Mouse (Mus musculus) neural tube, embryonic 12.5 days (tissue): ENCODE measurements at regions not wholly inside any gene's neighbourhood (a gene's known extent, or its start where the extent isn't known, plus 50 kb on each side); places are given as distances from the start of the nearest gene placed in this dataset.

Experiments used
- ATAC-seq: fragments of 200-750 bp; cut with Nextera tagmentation; 2 replicates; pipeline ENCODE4 v1.8.0; 2017; ENCODE audit warnings: low read depth, mild to moderate bottlenecking, moderate TSS enrichment, moderate library complexity; ENCODE audit not compliant: low FRiP score
- H3K27ac ChIP-seq: fragments of 300-500 bp; sonication (generic); 2 replicates; pipeline ENCODE4 v1.5.1; 2016
- H3K27me3 ChIP-seq: fragments of 300-500 bp; sonication (generic); replicated peaks from 2 replicates; pipeline ENCODE4 v1.6.1; 2016; ENCODE audit warnings: mild to moderate bottlenecking
- H3K36me3 ChIP-seq: fragments of 300-500 bp; sonication (generic); 2 replicates; pipeline ENCODE4 v1.6.1; 2016; ENCODE audit warnings: mild to moderate bottlenecking
- H3K4me1 ChIP-seq: fragments of 300-500 bp; sonication (generic); 2 replicates; pipeline ENCODE4 v1.6.1; 2016
- H3K4me2 ChIP-seq: fragments of 300-500 bp; sonication (generic); replicated peaks from 2 replicates; pipeline ENCODE4 v1.6.1; 2016; ENCODE audit warnings: mild to moderate bottlenecking
- H3K4me3 ChIP-seq: fragments of 300-500 bp; sonication (generic); 2 replicates; pipeline ENCODE4 v1.5.1; 2016
- H3K9ac ChIP-seq: fragments of 300-500 bp; sonication (generic); 2 replicates; pipeline ENCODE4 v1.6.1; 2016; ENCODE audit warnings: mild to moderate bottlenecking
- H3K9me3 ChIP-seq: fragments of 300-500 bp; sonication (generic); 2 replicates; pipeline ENCODE4 v1.6.1; 2016; ENCODE audit warnings: mild to moderate bottlenecking
- WGBS: fragments of 180-500 bp; shearing (Covaris S2); methylation state at CpG from one replicate; pipeline ENCODE4 v1.1.7; 2016; 5-methylcytosine and 5-hydroxymethylcytosine counted together

DNA sequence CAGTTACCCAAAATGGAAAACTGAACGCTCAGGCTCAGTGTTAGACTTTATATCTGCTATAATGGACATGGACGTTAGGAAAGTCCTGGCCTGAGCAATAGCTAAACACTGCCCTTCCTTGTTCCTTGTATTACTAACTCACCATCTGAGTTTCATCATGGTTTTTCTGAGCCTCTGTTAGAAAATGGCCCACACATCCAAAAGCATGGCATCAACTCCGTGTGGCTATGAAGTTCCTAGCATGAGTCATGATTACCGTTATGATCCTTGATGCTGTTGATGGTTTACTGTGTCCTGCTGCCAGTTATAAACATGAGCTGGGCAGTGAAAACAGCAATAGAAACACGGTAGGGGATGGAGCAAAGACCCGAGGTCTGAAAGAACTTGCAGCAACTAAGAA, 318.4 kb upstream of the Tenm4 start:
- Histone ChIP-seq H3K4me3 (no peak overlapping the region), H3K36me3 (no peaks in the 10 kb centered on the region), H3K4me1 (no peaks in the 10 kb centered on the region), H3K27ac (no peak overlapping the region), H3K9ac (no peak overlapping the region), H3K9me3 (no peaks in the 10 kb centered on the region), H3K4me2 (no peak overlapping the region), H3K27me3 (no peaks in the 10 kb centered on the region)
- no peak for ATAC-seq
- WGBS = 79% methylated on average over 6 of the region's 6 CpGs

DNA sequence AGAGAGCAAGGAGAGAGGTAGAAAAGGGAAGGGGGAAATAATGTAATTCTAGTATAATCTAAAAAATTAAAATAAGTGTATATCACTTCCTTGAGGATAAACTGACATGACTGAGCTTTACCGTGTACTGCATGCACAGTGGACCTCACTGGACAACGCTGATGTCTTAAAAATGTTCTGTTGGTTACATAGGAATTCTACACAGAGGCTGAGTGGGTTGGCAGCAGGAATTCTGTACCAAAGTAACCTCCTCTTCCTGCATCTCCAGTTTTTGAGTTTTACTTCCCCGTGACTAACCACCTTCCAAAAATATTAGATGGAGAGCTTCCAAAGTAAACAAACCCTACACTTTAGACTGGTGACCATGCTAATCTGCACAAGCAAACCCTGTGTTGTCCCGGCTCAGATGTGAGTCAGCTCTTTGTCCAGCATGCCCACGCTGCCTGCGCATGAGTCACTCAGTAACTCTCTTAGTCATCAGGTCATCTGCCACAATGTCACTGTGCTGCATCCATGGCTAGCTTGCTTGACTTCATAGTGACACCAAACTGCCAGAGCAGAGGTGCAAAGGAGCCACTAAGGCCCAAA, 317.7 kb upstream of the Tenm4 start:
- Histone ChIP-seq H3K4me3 (no peak overlapping the region), H3K4me1 (no peaks in the 10 kb centered on the region), H3K36me3 (no peaks in the 10 kb centered on the region), H3K9me3 (no peaks in the 10 kb centered on the region), H3K27me3 (no peaks in the 10 kb centered on the region), H3K9ac (no peak overlapping the region), H3K27ac (no peak overlapping the region), H3K4me2 (no peak overlapping the region)
- 89% methylated on average over 6 of the region's 6 CpGs for WGBS
- no peak for ATAC-seq

DNA sequence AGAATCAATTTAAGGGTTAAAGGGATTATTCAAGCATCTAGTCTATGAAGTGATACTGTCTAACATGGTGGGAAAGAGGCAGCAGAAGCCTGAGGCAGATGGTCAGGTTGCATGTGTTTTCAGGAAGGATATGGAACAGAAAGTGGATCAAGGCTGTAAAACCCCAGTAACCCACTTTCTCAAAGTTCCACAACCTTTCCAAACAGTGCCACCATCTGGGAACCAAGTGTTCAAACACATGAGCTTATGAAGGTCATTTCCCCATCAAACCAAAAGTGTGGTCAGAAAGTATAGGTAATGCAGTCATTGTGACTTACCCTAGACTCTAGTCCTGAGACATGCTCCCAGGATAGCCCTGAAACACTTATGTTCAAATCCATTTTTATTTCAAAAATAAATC, 312.8 kb upstream of the Tenm4 start:
- ATAC-seq = no peak
- no peaks in the 10 kb centered on the region for H3K4me1 ChIP-seq

DNA sequence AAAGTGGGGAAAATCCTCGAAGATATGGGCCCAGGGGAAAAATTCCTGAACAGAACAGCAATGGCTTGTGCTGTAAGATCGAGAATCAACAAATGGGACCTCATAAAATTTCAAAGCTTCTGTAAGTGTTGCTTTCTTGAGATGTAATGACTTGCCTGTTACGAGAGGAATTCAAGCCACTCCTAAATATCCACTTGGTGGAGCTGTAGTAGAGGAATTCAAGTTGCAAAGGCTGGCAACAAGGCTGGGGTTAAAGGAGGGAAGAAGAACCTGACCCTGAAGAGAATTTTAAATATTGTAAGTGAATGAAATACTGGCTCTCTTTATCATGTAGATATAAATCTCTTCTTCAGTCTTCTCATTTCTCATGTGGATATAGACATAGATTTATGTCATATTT, 306.8 kb upstream of the Tenm4 start:
- Histone ChIP-seq H3K27me3 (no peaks in the 10 kb centered on the region), H3K9me3 (no peaks in the 10 kb centered on the region), H3K4me1 (no peaks in the 10 kb centered on the region), H3K4me2 (no peak overlapping the region), H3K4me3 (no peak overlapping the region), H3K9ac (no peak overlapping the region), H3K36me3 (no peaks in the 10 kb centered on the region), H3K27ac (no peak overlapping the region)
- ATAC-seq = no peak
- 42% methylated on average over 3 of the region's 3 CpGs for WGBS

More for the DNA sequence above, 312.8 kb upstream of the Tenm4 start:
- Histone ChIP-seq H3K36me3 (no peaks in the 10 kb centered on the region), H3K27ac (no peak overlapping the region), H3K9me3 (no peaks in the 10 kb centered on the region), H3K4me3 (no peak overlapping the region), H3K4me2 (no peak overlapping the region), H3K27me3 (no peaks in the 10 kb centered on the region), H3K9ac (no peak overlapping the region)

DNA sequence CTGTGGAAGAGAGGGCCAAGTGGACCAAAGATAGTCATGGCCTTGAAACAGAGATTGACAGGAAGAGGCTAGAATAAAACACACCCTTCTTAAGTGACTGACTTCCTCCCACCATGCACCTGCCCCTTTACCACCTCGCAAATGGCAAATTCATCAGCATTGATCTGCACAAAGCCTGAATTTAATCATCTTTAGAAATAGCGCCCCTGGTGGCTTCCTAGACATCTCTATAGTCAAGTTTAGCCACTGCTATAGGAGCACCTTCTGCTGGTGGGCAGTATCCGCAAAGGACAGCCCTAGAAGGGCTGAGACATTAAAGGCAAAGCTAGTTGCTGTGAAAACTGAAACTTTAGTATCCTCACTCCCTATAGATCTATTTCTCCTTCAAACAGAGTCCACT, 305.8 kb upstream of the Tenm4 start:
- Histone ChIP-seq H3K9ac (no peak overlapping the region), H3K36me3 (no peaks in the 10 kb centered on the region), H3K27me3 (no peaks in the 10 kb centered on the region), H3K27ac (no peak overlapping the region), H3K4me2 (no peak overlapping the region), H3K4me1 (no peaks in the 10 kb centered on the region), H3K4me3 (no peak overlapping the region), H3K9me3 (no peaks in the 10 kb centered on the region)
- 50% methylated on average over 3 of the region's 3 CpGs for WGBS
- ATAC-seq = no peak

DNA sequence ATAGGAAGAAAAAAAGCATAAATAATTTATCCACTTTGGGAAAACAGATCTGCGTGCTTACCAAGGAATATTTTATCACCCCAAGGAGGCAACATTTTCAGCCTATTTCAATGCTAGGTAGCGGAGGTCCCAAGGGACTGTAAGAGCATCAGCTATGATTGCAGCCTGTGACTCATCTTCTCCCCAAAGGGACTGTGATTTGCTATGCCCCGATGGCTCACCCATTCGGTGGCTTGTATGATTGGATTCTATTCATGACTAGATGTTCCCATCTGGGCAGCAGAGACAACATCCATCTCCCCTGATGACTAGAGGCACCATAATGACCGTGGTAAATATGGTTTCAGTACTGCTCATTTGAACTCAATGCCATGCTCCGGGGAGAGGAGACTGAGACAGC, 302.3 kb upstream of the Tenm4 start:
- H3K27me3 ChIP-seq = no peaks in the 10 kb centered on the region
- ATAC-seq = peak; percentile 61; the same call in 1 of the 2 replicates
- H3K4me1 ChIP-seq = no peaks in the 10 kb centered on the region
- H3K4me2 ChIP-seq = no peak overlapping the region
- H3K27ac ChIP-seq = no peak overlapping the region
- H3K9ac ChIP-seq = no peak overlapping the region
- 66% methylated on average over 6 of the region's 6 CpGs for WGBS
- H3K9me3 ChIP-seq = no peaks in the 10 kb centered on the region
- H3K4me3 ChIP-seq = no peak overlapping the region
- H3K36me3 ChIP-seq = no peaks in the 10 kb centered on the region

DNA sequence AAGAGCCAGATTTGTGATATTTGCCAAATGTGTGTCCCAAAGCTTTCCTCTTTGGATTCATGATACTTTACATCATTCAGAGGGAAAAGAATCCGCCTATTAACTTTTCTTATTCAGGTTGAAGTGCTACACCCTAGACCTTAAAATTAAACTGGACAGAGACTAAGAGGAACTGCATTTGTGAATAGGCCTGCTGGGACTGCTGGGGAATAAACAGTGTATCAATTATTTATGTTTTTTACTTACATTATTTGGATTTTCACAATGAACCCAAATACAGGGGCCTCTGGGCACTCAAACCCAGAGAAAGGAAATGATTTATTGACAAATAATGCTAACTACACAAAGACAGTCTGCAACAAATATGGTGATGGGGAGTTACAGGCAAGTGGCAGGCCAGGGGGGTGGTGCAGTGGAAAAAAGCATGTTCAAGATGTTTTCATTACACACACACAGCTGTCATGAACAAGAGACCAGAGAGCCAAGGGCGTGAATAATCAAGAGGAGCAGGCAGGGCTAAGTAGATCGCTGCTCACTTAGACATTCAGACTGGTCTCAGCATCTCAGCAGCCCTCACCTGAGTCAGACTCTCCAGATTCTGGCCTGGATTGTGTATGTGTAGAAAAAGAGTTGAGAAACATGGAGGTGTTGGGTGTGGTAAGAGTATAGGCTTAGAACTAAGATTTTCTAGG, 290.3 kb upstream of the Tenm4 start:
- peak; percentile 63 for ATAC-seq

DNA sequence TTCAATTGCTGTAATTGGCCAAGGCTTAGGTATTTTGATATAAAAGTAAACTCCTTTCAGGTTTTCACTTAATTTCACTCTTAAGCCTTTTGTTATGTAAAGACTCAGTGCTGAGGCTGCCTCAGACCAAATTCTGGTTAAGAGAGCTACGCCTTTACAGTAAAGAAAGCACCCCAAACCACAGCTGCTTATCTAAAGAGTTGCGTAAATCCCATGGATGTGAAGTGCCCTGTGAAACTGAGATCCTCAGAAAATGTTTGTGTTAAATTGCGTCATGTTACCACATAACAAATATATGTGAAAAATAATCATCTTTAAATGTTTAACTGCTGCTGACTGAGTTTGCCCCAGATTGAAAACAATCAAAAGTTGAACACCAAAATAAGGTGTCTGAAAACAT, 269.5 kb upstream of the Tenm4 start:
- Histone ChIP-seq H3K4me3 (no peak overlapping the region), H3K27me3 (no peaks in the 10 kb centered on the region), H3K36me3 (no peaks in the 10 kb centered on the region), H3K9ac (no peak overlapping the region), H3K4me2 (no peak overlapping the region), H3K9me3 (no peaks in the 10 kb centered on the region), H3K4me1 (no peaks in the 10 kb centered on the region), H3K27ac (no peak overlapping the region)
- 93% methylated on average over 3 of the region's 3 CpGs for WGBS
- no peak for ATAC-seq

More for the DNA sequence above, 290.3 kb upstream of the Tenm4 start:
- H3K4me2 ChIP-seq = no peak overlapping the region
- H3K27ac ChIP-seq = no peak overlapping the region
- WGBS = 65% methylated on average over 3 of the region's 3 CpGs
- no peaks in the 10 kb centered on the region for H3K36me3 ChIP-seq
- H3K4me1 ChIP-seq = no peaks in the 10 kb centered on the region
- H3K9ac ChIP-seq = no peak overlapping the region
- no peak overlapping the region for H3K4me3 ChIP-seq
- H3K27me3 ChIP-seq = no peaks in the 10 kb centered on the region
- H3K9me3 ChIP-seq = no peaks in the 10 kb centered on the region

DNA sequence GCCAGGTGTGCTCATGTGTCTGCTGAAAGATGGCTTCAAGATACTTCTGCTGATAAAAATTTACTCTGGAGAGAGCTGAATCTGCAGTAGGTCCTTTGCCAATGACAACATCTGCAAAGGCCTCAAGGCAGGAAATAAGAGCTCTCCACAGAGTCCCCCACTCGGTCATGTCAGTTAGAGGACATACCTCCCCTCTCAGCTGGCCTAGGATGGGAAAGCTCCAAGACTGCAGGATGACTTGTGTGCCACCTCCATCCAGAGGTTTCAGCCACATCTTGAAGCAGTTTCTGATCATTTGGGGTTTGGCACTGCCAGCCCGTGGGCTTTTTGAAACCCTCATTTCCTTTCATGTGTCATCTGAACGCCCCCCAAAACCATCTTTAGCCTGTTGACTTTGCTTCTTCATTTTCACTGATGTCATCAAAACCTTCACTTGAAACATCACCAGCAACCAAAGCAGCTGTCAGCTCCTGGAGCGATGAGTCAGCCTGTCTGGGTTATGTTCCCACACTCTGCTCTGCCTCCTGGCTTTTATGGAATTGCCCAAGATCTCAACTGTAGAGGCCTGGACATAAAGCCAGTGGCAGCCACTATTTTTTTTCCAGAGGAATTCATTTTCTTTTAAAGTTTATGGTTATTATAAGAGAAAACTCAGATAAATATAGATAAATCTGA, 256.5 kb upstream of the Tenm4 start:
- 88% methylated on average over 4 of the region's 4 CpGs for WGBS
- H3K27me3 ChIP-seq = no peaks in the 10 kb centered on the region
- H3K9ac ChIP-seq = no peak overlapping the region
- no peak overlapping the region for H3K27ac ChIP-seq
- H3K4me1 ChIP-seq = no peaks in the 10 kb centered on the region
- ATAC-seq = no peak
- H3K4me2 ChIP-seq = no peak overlapping the region
- H3K4me3 ChIP-seq = no peak overlapping the region
- no peaks in the 10 kb centered on the region for H3K36me3 ChIP-seq
- no peaks in the 10 kb centered on the region for H3K9me3 ChIP-seq

DNA sequence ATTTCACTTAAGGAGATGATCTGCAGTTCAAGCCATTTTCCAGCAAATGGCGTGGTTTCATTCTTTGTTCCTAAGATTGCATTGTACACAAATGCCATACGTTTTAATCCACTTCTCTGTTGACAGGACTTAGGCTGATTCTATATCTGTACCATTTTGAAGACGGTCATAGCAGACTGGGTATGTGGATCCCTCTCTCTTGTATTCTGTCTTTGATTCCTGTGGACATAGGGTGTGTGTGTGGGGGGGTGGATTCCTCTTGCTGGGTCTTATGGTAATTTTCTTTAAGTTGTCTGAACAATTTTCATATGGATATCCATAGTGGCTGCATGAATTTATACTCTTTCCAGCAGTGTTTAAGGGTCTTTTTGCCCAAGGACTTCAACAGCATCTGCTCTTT, 251.1 kb upstream of the Tenm4 start:
- H3K27me3 ChIP-seq = no peaks in the 10 kb centered on the region
- no peaks in the 10 kb centered on the region for H3K4me1 ChIP-seq
- H3K9me3 ChIP-seq = no peaks in the 10 kb centered on the region
- H3K27ac ChIP-seq = no peak overlapping the region
- no peak overlapping the region for H3K9ac ChIP-seq
- H3K4me2 ChIP-seq = no peak overlapping the region
- H3K4me3 ChIP-seq = no peak overlapping the region
- WGBS = 84% methylated on average over 3 of the region's 3 CpGs
- no peak for ATAC-seq
- H3K36me3 ChIP-seq = no peaks in the 10 kb centered on the region

DNA sequence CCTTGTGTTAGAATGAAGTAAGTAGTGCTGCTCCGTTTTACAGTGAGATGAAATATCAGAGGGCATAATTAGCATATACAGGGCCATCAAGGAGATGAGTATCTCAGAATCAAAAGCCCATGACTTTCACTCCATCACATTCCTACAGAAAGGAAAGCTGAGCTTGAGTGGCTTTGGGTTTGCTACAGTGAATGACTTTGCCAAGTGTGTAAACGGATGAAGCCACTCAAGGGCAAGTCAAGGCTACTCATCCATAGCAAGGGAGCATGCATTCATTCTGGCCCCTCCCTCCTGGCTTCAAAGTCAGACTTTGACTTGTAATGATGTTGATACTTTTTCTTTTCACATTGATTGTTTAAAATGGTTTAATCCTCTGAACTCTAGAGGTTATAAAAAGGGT, 246.2 kb upstream of the Tenm4 start:
- WGBS = 80% methylated on average over 2 of the region's 2 CpGs
- no peak overlapping the region for H3K9ac ChIP-seq
- H3K27me3 ChIP-seq = no peaks in the 10 kb centered on the region

DNA sequence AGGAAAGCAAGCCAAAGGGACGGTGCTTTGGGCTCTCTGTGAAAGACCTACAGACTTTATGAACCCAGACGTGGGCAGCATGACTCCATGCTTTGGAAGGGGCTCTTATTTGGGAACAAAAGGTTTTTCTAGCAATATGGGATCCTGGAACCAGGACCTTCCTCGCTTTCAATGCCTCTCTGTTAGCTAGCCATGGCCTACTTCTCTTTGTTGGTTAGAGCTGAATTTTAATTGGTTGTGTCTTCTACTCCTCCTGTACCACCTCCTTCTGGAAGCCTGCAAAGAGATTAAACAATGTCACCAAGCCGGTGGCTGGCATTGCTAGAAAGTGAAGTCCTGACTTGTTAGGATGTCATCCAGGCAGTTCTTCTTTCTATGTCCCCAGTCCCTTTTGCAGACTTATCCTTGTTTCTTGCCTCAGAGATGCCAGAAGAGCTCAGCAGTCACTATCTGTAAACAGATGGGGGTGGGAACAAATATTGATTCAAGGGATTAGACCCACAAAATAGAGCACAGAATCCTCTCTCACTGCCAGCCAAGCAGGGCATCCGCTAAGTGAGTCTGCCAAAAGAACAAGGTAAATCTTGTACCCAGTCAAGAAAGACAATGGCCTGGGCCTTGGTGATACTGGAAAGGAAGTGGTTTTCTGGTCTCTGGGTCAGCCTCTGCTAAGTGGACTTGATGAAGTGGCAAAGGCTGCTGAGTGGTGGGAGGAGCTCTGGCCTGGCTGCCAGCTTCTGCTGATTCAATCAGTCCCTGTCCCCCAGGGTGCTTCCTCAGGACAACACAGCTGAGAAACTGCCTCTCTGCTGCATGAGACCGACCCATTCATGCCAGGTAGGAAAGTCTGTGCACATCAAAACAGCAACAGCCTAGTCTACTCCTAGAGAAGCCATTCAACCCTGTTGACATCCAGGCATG, 244.7 kb upstream of the Tenm4 start:
- no peak overlapping the region for H3K9ac ChIP-seq
- H3K36me3 ChIP-seq = no peaks in the 10 kb centered on the region
- no peaks in the 10 kb centered on the region for H3K27me3 ChIP-seq
- H3K27ac ChIP-seq = no peak overlapping the region
- no peak for ATAC-seq
- no peak overlapping the region for H3K4me3 ChIP-seq
- WGBS = 65% methylated on average over 6 of the region's 6 CpGs
- no peaks in the 10 kb centered on the region for H3K4me1 ChIP-seq
- H3K9me3 ChIP-seq = no peaks in the 10 kb centered on the region
- H3K4me2 ChIP-seq = no peak overlapping the region

More for the DNA sequence above, 246.2 kb upstream of the Tenm4 start:
- Histone ChIP-seq H3K27ac (no peak overlapping the region), H3K36me3 (no peaks in the 10 kb centered on the region), H3K4me2 (no peak overlapping the region), H3K4me1 (no peaks in the 10 kb centered on the region), H3K4me3 (no peak overlapping the region), H3K9me3 (no peaks in the 10 kb centered on the region)
- ATAC-seq = no peak
